Mouse (Mus musculus) hindbrain, embryonic 16.5 days (tissue): ENCODE data around the gene Evl. TPM values are rescaled to one million over a fixed set of nuclear protein-coding genes. Genes with fewer than 3 reads are reported as not detected.

Experiments used
- ATAC-seq: fragments of 200-750 bp; cut with Nextera tagmentation; 2 replicates; pipeline ENCODE4 v1.8.0; 2017; ENCODE audit warnings: moderate TSS enrichment, moderate library complexity
- H3K27ac ChIP-seq: fragments of 300-500 bp; sonication (generic); 2 replicates; pipeline ENCODE4 v1.5.1; 2014; ENCODE audit warnings: low read depth, mild to moderate bottlenecking, control low read depth, low read length, moderate library complexity
- H3K27me3 ChIP-seq: fragments of 300-500 bp; sonication (generic); replicated peaks from 2 replicates; pipeline ENCODE4 v1.6.1; 2014; ENCODE audit warnings: low read length; ENCODE audit not compliant: control insufficient read depth, insufficient read depth
- H3K36me3 ChIP-seq: fragments of 300-500 bp; sonication (generic); 2 replicates; pipeline ENCODE4 v1.6.1; 2014; ENCODE audit warnings: mild to moderate bottlenecking, low read length, moderate library complexity, mixed read lengths; ENCODE audit not compliant: control insufficient read depth, insufficient read depth
- H3K4me1 ChIP-seq: fragments of 300-500 bp; sonication (generic); 2 replicates; pipeline ENCODE4 v1.6.1; 2014; ENCODE audit warnings: low read depth, low read length; ENCODE audit not compliant: control insufficient read depth, insufficient read depth
- H3K4me2 ChIP-seq: fragments of 300-500 bp; sonication (generic); 2 replicates; pipeline ENCODE4 v1.6.1; 2014; ENCODE audit warnings: mild to moderate bottlenecking, low read length, control low read depth, moderate library complexity
- H3K4me3 ChIP-seq: fragments of 300-500 bp; sonication (generic); 2 replicates; pipeline ENCODE4 v1.5.1; 2014; ENCODE audit warnings: mild to moderate bottlenecking, low read length, control low read depth, moderate library complexity
- H3K9ac ChIP-seq: fragments of 300-500 bp; sonication (generic); 2 replicates; pipeline ENCODE4 v1.6.1; 2014; ENCODE audit warnings: low read depth, mild to moderate bottlenecking, control low read depth, low read length, moderate library complexity
- H3K9me3 ChIP-seq: fragments of 300-500 bp; sonication (generic); 2 replicates; pipeline ENCODE4 v1.6.1; 2014; ENCODE audit warnings: mild to moderate bottlenecking, low read length, moderate library complexity; ENCODE audit not compliant: control insufficient read depth
- WGBS: fragments of 180-500 bp; shearing (Covaris S2); extraction: QIAGEN DNeasy Blood & Tissue Kit; methylation state at CpG from one replicate; pipeline ENCODE4 v1.1.7; 2014; 5-methylcytosine and 5-hydroxymethylcytosine counted together
- polyA plus RNA-seq: library from polyadenylated mRNA; unstranded; fragments of >200 nt; fragmentation: Nextera tagmentation; extraction: Ambion mirVana; gene quantifications from 2 replicates; pipeline ENCODE4 v1.2.1, GENCODE M21; 2015

Gene Evl
- polyA plus RNA-seq, 1 experiment from 2014 or later, result 186 TPM

DNA sequence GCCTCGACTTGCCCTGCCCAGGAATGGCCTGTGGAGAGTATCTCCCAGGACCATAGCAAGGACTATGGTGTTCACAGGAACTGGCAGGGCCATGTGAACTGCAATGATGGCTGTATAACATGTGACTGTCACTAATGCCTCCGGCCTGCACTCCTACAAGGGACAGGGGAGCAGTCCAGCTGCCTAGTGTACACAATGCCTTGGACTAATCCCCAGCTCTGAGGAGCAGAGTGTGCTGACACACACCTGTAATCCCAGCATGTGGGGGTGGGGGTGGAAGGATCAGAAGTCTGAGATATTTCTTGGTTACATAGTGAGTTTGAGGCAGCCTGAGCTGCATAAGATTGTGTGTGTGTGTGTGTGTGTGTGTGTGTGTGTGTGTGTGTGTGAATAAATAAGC, 139.1 kb downstream of the Evl start:
- no peak overlapping the region for H3K4me2 ChIP-seq
- WGBS, result 65% methylated on average over 2 of the region's 2 CpGs
- peak; percentile 21; the same call in 1 of the 2 replicates for ATAC-seq
- H3K9ac ChIP-seq, result no peak overlapping the region
- no peaks in the 10 kb centered on the region for H3K4me1 ChIP-seq
- no peaks in the 10 kb centered on the region for H3K9me3 ChIP-seq
- H3K36me3 ChIP-seq, result no peaks in the 10 kb centered on the region
- no peak overlapping the region for H3K4me3 ChIP-seq
- no peaks in the 10 kb centered on the region for H3K27me3 ChIP-seq
- H3K27ac ChIP-seq, result no peak overlapping the region

DNA sequence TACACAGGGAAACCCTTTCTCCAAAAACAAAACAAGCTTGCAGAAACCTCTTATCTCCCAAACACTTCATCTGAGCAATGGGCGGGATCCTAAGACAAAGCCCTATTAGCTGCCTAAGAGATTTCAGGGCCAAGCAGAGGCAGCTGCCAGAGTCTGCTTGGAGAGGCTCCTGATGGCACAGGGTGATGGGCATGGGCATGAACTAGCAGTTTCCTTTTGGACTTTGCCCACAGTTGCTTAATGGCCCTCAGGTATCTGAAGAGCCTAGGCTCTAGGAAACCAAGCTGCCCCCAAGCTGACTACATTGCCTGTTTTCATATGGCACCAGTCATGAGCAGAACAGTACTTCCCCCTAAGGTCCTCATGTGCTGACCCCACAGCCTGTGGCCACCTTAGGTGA, 139.7 kb downstream of the Evl start:
- WGBS, result 88% methylated on average over 1 of the region's 1 CpGs
- no peak for ATAC-seq

GRCm38 (mm10) chr12:108698697-108699471, 144.4 kb downstream of the Evl start:
- 84% methylated on average over 11 of the region's 11 CpGs for WGBS
- no peaks in the 10 kb centered on the region for H3K9me3 ChIP-seq

More for the DNA sequence above, 139.7 kb downstream of the Evl start:
- Histone ChIP-seq H3K36me3 (no peaks in the 10 kb centered on the region), H3K4me2 (no peak overlapping the region), H3K4me1 (no peaks in the 10 kb centered on the region), H3K27ac (no peak overlapping the region), H3K27me3 (no peaks in the 10 kb centered on the region), H3K9ac (no peak overlapping the region), H3K4me3 (no peak overlapping the region), H3K9me3 (no peaks in the 10 kb centered on the region)

GRCm38 (mm10) chr12:108699576-108699975, 145.1 kb downstream of the Evl start:
- Histone ChIP-seq H3K27ac (no peak overlapping the region), H3K9me3 (no peaks in the 10 kb centered on the region), H3K4me3 (no peak overlapping the region), H3K9ac (no peak overlapping the region), H3K4me1 (peaks cover 10% of the 10 kb centered on the region), H3K36me3 (no peaks in the 10 kb centered on the region), H3K27me3 (peaks cover 23% of the 10 kb centered on the region), H3K4me2 (no peak overlapping the region)
- no peak for ATAC-seq
- 87% methylated on average over 10 of the region's 10 CpGs for WGBS

More at GRCm38 (mm10) chr12:108698697-108699471, 144.4 kb downstream of the Evl start:
- no peak overlapping the region for H3K4me2 ChIP-seq
- ATAC-seq, result no peak
- H3K4me1 ChIP-seq, result peaks cover 10% of the 10 kb centered on the region
- peaks cover 23% of the 10 kb centered on the region for H3K27me3 ChIP-seq
- H3K4me3 ChIP-seq, result no peak overlapping the region
- no peaks in the 10 kb centered on the region for H3K36me3 ChIP-seq
- H3K9ac ChIP-seq, result no peak overlapping the region
- H3K27ac ChIP-seq, result no peak overlapping the region

GRCm38 (mm10) chr12:108700037-108700436, 145.5 kb downstream of the Evl start:
- H3K4me3 ChIP-seq, result no peak overlapping the region
- peaks cover 10% of the 10 kb centered on the region for H3K4me1 ChIP-seq
- peaks cover 23% of the 10 kb centered on the region for H3K27me3 ChIP-seq
- WGBS, result 70% methylated on average over 5 of the region's 5 CpGs
- H3K9ac ChIP-seq, result no peak overlapping the region
- H3K36me3 ChIP-seq, result no peaks in the 10 kb centered on the region
- ATAC-seq, result no peak
- H3K9me3 ChIP-seq, result no peaks in the 10 kb centered on the region
- no peak overlapping the region for H3K4me2 ChIP-seq
- no peak overlapping the region for H3K27ac ChIP-seq

GRCm38 (mm10) chr12:108701221-108701620, 146.7 kb downstream of the Evl start:
- Histone ChIP-seq H3K9ac (no peak overlapping the region), H3K4me3 (no peak overlapping the region), H3K4me2 (no peak overlapping the region), H3K27me3 (peaks cover 23% of the 10 kb centered on the region), H3K4me1 (peaks cover 10% of the 10 kb centered on the region), H3K27ac (no peak overlapping the region), H3K9me3 (no peaks in the 10 kb centered on the region), H3K36me3 (no peaks in the 10 kb centered on the region)
- WGBS, result 50% methylated on average over 2 of the region's 2 CpGs
- ATAC-seq, result no peak

GRCm38 (mm10) chr12:108702185-108702584, 147.7 kb downstream of the Evl start, which contains the start of gene Degs2:
Gene Degs2 (minus strand): TSS chr12:108702315.
- peaks cover 10% of the 10 kb centered on the region for H3K4me1 ChIP-seq
- WGBS, result 3% methylated on average over 32 of the region's 32 CpGs
- no peaks in the 10 kb centered on the region for H3K9me3 ChIP-seq
- no peak within 1 kb of the TSS for H3K27ac ChIP-seq
- H3K27me3 ChIP-seq, result peaks cover 23% of the 10 kb centered on the region
- no peaks in the 10 kb centered on the region for H3K36me3 ChIP-seq
- H3K9ac ChIP-seq, result peak within 1 kb of the TSS; percentile 38
- ATAC-seq, result peak; percentile 45
- H3K4me3 ChIP-seq, result peak within 1 kb of the TSS; percentile 41
- peak within 1 kb of the TSS; percentile 58 for H3K4me2 ChIP-seq

- Histone ChIP-seq H3K9me3 (no peaks in the 10 kb centered on the region), H3K9ac (no peak overlapping the region), H3K4me1 (peaks cover 10% of the 10 kb centered on the region), H3K4me3 (no peak overlapping the region), H3K27ac (no peak overlapping the region), H3K4me2 (no peak overlapping the region), H3K27me3 (peaks cover 21% of the 10 kb centered on the region), H3K36me3 (no peaks in the 10 kb centered on the region)
- WGBS, result 89% methylated on average over 6 of the region's 6 CpGs
- no peak for ATAC-seq
Measured at GRCm38 (mm10) chr12:108705486-108705885, 151.0 kb downstream of the Evl start.

- WGBS, result 48% methylated on average over 7 of the region's 7 CpGs
Measured at GRCm38 (mm10) chr12:108706129-108706528, 151.6 kb downstream of the Evl start.

More at GRCm38 (mm10) chr12:108706129-108706528, 151.6 kb downstream of the Evl start:
- Histone ChIP-seq H3K4me2 (no peak overlapping the region), H3K4me1 (peaks cover 10% of the 10 kb centered on the region), H3K4me3 (no peak overlapping the region), H3K27me3 (peaks cover 16% of the 10 kb centered on the region), H3K9ac (no peak overlapping the region), H3K36me3 (no peaks in the 10 kb centered on the region), H3K27ac (no peak overlapping the region), H3K9me3 (no peaks in the 10 kb centered on the region)
- no peak for ATAC-seq
